Mouse (Mus musculus): ENCODE results near the gene Pard3.

Gene Pard3

GRCm38 (mm10) chr8:127501756-127502155 lies 438.1 kb downstream of the Pard3 start:
- no peak for DNase-seq (ENCODE audit: low spot score)

- DNase-seq (ENCODE audit: low spot score) = no peak
Measured at GRCm38 (mm10) chr8:127505286-127505685, 441.6 kb downstream of the Pard3 start.

DNA sequence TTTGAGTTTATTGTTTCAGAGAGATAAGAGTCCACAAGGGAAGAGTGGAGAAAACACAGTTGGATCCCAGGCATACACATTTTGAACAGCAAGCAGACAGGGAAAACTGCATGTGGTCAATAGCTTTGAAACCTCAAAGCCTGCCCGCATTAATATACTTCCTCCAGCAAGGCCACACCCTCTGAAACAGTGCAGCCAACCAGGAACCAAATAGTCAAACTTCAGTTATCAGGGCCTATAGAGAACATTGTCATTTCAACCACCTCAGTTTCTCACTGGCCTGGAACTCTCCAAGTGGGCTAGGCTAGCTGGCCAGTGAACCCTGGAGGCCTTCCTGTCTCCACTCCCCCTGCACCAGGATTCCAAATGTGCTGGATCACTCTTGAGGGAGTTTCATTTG lies 442.6 kb downstream of the Pard3 start:
- DNase-seq (ENCODE audit: low spot score) = no peak

DNA sequence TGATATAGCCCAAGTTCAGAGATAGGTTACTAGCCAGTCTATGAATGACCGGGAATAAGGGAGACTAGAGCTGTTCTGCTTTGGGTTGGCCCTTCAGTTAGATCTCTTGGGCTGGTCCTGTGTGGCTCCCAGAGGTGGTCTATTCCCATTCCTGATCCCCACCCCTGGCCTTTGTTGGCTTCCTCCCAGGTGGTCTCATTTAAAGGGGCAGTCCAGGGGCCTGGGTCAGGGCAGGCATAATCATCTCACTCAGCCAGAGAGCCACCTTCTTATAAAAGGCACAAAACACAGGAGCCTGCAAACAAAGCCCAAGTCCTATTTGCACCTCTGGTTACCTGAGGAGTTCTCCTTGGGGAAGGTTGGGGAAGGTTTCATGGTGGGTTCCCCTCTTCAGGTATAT lies 447.6 kb downstream of the Pard3 start:
- no peak for DNase-seq (ENCODE audit: low spot score)

- DNase-seq (ENCODE audit: low spot score) = no peak
Measured at GRCm38 (mm10) chr8:127512001-127512573, 448.4 kb downstream of the Pard3 start.

- DNase-seq (ENCODE audit: low spot score) = no peak
Measured at GRCm38 (mm10) chr8:127512580-127512979, 448.9 kb downstream of the Pard3 start.

GRCm38 (mm10) chr8:127514810-127515735 lies 451.4 kb downstream of the Pard3 start:
- DNase-seq (ENCODE audit: low spot score) = no peak

- no peak for DNase-seq (ENCODE audit: low spot score)
Measured at GRCm38 (mm10) chr8:127516043-127516442, 452.4 kb downstream of the Pard3 start.

DNA sequence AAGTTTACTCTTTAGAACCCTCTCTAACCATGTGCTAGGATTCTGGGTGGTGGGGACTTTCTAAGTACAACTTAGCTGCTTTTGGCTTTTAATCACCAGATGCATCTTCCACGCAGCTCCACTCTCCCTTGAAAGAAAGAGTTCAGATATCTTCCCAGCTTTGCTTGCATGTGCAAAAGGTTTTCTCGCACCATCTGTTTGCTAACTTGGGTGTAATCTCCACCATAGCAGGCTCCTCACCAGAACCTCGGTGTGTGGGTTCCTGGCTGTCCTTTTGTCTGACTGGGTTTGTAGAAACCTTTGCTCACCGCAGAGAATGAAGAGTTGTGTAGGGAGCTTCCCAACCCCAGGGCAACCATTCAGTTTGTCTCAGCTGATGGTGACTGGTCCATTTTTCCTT lies 462.0 kb downstream of the Pard3 start:
- no peak for DNase-seq (ENCODE audit: low spot score)

GRCm38 (mm10) chr8:127528315-127528714 lies 464.6 kb downstream of the Pard3 start:
- no peak for DNase-seq (ENCODE audit: low spot score)

GRCm38 (mm10) chr8:127529746-127530145 lies 466.1 kb downstream of the Pard3 start:
- no peak for DNase-seq (ENCODE audit: low spot score)

- no peak for DNase-seq (ENCODE audit: low spot score)
Measured at GRCm38 (mm10) chr8:127531866-127532265, 468.2 kb downstream of the Pard3 start.

GRCm38 (mm10) chr8:127534789-127535188 lies 471.1 kb downstream of the Pard3 start:
- DNase-seq (ENCODE audit: low spot score) = no peak

DNA sequence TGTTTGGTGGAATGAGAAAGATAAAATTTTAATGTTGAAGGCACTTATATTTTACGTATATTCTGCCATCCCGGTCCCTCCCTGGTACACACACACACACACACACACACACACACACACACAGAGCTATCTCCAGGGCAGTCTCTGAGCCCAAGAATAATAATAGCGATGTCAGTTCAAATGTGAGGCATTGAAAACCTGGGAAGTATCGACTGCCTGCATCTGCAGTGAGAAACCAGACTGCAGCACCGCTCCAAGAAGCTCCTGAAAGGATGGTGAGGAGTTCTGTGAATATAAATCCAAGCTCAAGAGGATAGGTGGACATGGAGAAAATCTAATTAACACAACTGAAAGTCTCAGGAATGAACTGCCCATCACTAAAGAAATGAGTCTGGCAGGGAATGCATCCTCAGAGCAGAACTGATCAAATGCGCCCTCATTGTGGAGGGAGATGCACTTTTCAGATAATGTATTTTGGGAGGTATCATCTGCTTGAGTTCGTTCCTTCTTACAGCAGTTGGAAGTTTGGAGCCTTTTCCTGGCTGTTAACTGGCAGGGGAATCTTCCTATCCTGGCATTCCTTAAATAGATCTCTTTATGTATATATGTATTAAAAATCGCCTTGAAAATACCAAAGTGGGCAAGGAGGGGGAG lies 471.6 kb downstream of the Pard3 start:
- DNase-seq (ENCODE audit: low spot score) = no peak

- no peak for DNase-seq (ENCODE audit: low spot score)
Measured at GRCm38 (mm10) chr8:127535846-127536220, 472.1 kb downstream of the Pard3 start.

GRCm38 (mm10) chr8:127539803-127540202 lies 476.1 kb downstream of the Pard3 start:
- no peak for DNase-seq (ENCODE audit: low spot score)

GRCm38 (mm10) chr8:127540273-127540672 lies 476.6 kb downstream of the Pard3 start:
- no peak for DNase-seq (ENCODE audit: low spot score)

DNA sequence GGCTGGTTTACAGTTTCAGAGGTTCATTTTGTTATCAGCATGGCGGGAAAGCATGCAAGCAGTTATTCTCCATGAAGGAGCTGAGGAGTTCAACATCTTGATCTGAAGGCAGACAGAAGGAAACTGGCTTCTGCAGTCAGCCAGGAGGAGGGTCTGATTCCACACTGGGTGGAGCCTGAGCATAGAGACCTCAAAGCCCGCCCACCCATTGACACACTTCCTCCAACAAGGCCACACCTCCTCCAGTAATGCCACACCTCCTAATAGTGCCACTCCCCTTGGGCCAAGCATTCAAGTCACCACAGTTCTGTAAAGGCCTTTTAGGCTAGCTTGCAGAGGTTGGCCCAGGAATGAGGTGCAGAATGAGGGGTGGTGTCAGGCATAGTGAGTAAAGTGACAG lies 478.5 kb downstream of the Pard3 start:
- DNase-seq (ENCODE audit: low spot score) = no peak

- no peak for DNase-seq (ENCODE audit: low spot score)
Measured at GRCm38 (mm10) chr8:127543676-127544075, 480.0 kb downstream of the Pard3 start.

DNA sequence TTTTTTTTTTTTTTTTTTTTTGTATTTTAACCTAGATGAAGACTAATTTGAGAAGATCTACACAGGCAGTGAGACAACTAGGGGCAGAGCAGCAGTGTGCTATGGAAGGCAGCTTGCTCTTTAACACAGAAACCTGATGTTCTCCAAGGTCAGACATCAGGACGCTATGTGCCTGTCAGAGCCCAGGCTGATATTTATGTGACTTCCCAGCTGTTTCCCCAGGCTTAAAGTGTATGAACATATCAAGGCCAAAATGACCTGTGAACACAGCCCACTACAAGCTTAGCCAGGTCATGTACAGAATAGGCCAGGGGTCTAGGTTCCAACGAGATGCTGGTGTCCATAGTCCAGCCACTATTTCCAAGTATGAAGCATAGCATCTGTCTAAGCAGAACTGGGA lies 482.5 kb downstream of the Pard3 start:
- DNase-seq (ENCODE audit: low spot score) = no peak

- DNase-seq (ENCODE audit: low spot score) = no peak
Measured at GRCm38 (mm10) chr8:127550928-127551327, 487.2 kb downstream of the Pard3 start.

- no peak for DNase-seq (ENCODE audit: low spot score)
Measured at GRCm38 (mm10) chr8:127552161-127552595, 488.5 kb downstream of the Pard3 start.

DNA sequence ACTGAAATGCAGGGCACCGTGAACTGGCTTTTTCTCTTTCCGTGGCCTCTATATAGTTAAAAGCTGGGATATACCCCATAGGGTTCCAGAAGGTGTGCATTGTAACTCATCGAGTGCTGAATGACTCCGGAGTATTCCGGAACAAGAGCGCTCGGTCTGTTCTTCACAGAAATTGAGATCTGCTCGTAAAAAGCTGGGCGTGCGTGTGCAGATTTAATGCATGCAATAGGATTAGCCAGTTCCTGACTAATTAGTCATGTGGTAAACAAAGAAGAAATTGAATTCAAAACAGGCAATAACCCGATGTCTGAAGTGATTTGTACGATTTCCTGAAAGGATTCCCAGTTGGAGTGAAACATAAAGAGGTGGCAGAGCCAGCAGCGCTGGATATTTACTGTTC lies 489.1 kb downstream of the Pard3 start:
- DNase-seq (ENCODE audit: low spot score) = no peak

Data from urinary bladder, postnatal 10 days (tissue).